Mouse (Mus musculus) spleen, postnatal 14 days (tissue): ENCODE results near the gene Dglucy.
A peak's percentile ranks its signal among the peaks of the same experiment; 100 is the strongest.

Source experiments
- DNase-seq, 2 experiments: peaks; one replicate each; pipeline ENCODE4 v3.0.0; 2021 to 2022; ENCODE audit warnings: low spot score in 2 of 2

The Dglucy gene

GRCm38 (mm10) chr12:100878556-100878955 is 99.7 kb downstream of the Dglucy start:
- DNase-seq: no peak

GRCm38 (mm10) chr12:100883168-100883567 is 104.3 kb downstream of the Dglucy start:
- no peak for DNase-seq

DNA sequence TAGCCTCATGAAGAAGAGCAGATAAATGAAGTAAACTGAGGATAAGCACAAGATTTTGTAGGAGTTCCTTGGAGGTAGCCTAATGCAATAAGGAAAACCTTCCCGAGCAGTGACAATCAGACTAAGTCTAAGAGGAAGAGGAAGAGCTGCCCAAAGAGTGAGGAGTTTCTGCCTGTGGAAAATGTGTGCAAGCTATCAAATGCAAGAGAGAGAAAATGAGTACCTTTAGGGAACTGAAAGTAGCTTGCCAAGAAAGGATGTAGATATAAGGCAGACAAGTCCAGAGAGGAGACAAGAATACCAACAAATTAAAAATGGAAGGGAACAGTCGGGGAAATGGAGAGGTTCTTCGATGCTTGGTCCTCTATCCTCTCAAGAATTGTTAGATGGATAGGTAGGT is 106.7 kb downstream of the Dglucy start:
- no peak for DNase-seq

DNA sequence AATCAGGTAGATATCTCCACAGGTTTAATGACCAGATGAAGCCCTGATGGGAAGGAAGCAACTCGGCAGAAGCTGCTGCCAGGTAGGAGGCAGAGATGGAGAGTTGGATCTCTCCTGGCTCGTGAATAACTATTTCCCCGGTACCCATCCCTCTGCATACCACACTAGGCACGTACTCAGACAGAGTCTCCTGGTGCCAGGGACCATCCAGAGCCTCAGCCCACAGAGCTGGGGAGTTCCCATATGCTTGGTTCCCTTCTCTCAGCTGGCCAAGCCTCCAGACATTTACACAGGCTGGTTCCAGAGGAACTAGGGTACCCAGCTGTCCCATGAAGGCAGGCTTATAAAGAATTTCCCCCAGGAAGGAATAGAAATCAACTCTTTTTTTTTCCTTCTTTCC is 108.0 kb downstream of the Dglucy start:
- DNase-seq: no peak

DNA sequence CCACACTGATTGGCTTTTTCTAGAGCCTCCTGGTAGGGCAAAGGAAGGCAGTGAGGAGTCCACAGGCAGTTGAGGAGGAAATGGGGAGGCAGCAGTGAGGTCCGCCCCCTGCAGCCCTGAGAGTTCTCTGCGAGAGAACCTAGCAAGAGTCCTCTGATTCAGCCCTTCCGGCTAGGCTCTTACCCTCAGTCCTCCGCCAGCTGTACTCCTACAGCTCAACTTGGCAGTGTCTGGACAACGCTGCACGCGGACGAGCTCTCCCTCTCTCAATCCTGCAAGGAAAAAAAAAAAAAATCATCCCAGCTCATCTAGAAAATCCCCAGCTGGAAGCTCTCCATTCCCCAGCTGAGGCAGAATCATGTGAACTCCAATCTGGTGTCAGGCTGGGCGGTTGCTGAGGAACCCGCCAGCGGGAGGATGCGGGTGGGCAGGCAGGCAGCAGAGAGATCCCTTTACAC is 109.0 kb downstream of the Dglucy start:
- DNase-seq: no peak

DNA sequence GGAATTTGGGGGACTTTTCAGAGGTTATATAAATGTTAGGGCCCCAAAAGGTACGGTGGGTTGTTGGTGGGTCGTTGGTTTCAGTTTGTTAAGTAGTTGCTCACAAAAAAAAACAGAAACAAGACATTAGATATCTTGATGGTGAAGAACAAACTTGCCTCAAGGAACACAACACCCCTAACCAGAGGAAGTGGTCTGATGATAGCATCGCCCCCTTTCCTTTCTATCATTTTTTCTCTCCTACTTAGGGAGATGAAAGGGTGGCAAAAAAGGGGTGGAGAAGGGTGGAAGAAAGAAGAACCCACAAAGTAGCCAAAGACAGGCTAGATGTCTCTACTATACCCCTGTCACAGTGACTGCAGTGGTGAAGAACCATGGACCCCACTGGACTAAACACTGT is 111.7 kb downstream of the Dglucy start:
- DNase-seq: no peak

GRCm38 (mm10) chr12:100895504-100895903 is 116.6 kb downstream of the Dglucy start:
- DNase-seq: no peak

- DNase-seq: no peak
These were observed 117.8 kb downstream of the Dglucy start for GRCm38 (mm10) chr12:100896661-100897060.

- no peak for DNase-seq
These were observed 119.1 kb downstream of the Dglucy start for GRCm38 (mm10) chr12:100897736-100898650.

- DNase-seq: no peak
These were observed 120.3 kb downstream of the Dglucy start for GRCm38 (mm10) chr12:100899111-100899640.

DNA sequence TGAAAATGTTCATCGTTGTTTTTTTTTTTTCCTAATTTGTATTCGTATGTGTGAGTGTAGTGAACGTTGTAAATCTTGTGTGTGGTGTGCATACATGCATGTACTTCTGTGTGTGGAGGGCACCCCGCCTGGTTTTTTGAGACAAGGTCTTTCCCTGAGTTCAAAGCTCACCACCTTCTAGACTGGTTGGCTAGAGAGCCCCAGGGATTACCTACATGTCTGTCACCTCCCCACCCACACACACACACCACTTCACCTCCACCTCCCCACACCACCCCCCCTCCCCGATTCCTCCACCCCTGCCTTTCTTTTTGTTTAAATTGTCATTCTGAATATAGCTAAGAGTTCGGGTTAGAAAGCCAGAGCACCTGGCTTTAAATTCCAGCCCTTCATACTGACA is 122.0 kb downstream of the Dglucy start:
- DNase-seq: no peak

- no peak for DNase-seq
These were observed 122.5 kb downstream of the Dglucy start for GRCm38 (mm10) chr12:100901386-100901785.

DNA sequence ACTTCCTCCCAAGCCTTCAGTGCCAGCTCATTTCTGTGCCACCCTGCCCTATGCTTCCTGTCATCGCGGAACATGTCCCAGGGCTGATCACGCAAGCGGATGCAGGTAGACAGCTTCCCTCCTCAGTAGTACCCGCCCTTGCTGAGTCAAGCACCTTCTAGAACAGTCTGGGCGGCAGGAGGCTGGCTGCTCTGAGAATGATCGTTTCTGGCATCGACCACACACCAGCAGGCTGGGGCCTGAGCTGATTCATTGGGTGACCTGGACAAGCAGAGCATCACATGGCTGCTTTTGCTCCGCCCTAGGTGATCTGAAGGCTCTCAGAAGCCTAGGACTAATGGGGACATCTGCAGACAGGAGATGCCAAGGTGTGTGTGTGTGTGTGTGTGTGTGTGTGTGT is 124.9 kb downstream of the Dglucy start:
- no peak for DNase-seq

DNA sequence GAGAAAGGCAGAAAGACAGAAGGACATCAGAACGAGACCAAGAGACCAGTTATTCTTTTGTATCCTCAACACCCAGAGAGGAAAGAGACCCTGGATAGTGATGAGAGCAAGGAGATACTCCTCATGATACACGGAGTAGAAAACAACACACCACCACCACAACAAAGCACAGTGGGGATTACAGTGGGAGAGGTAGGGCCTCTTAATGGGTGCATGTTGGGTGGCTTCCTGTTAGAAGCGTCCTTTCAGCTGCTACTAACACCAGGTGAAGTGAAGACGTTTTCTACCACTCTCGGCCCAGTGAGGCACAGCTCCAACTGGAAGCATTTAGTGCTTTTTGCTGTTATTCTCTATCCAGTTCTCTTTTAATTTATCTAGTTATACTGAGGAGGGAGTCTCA is 128.0 kb downstream of the Dglucy start:
- DNase-seq: no peak

- no peak for DNase-seq
These were observed 128.9 kb downstream of the Dglucy start, which contains the start of gene Gpr68 for GRCm38 (mm10) chr12:100907598-100908297. Gene Gpr68 (minus strand): TSS chr12:100908198.

GRCm38 (mm10) chr12:100908298-100909034 is 129.6 kb downstream of the Dglucy start:
- no peak for DNase-seq

DNA sequence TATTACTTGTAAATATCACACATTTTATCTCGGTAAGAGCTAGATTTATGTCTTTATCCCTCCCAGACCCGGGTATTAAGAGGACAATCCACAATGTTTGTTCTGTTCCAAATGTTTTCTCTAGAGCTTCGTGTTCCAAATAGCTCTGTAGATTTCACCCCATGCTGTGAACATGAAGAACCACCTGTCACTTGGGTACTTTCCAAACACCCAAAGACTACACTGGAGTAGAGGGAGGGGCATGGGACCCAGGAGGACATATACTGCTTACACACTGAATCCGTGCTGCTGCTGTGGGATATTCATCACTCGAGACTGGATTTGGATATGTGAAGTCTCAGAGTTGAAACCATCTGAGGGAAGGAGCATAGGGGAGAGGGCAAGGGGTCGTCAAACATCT is 130.9 kb downstream of the Dglucy start:
- DNase-seq: no peak

GRCm38 (mm10) chr12:100910731-100911130 is 131.9 kb downstream of the Dglucy start:
- no peak for DNase-seq

- no peak for DNase-seq
These were observed 145.9 kb downstream of the Dglucy start for GRCm38 (mm10) chr12:100924646-100925339.

- DNase-seq: peak in 1 of 2 experiments; percentile 53
These were observed 147.1 kb downstream of the Dglucy start for GRCm38 (mm10) chr12:100925644-100926619.
